Mouse (Mus musculus): ENCODE measurements at regions not wholly inside any gene's neighbourhood (a gene's known extent, or its start where the extent isn't known, plus 50 kb on each side); places are given as distances from the start of the nearest gene placed in this dataset.

- Histone ChIP-seq H3K27me3 (ENCODE audit: insufficient read depth, low read length) (no peaks in the 10 kb centered on the region), H3K9me3 (ENCODE audit: low read length) (no peaks in the 10 kb centered on the region), H3K36me3 (replicated peaks; ENCODE audit: insufficient read depth, low read length) (no peaks in the 10 kb centered on the region), H3K4me2 (ENCODE audit: low read depth, low read length) (no peak overlapping the region), H3K27ac (ENCODE audit: low read depth) (no peak overlapping the region), H3K9ac (replicated peaks) (no peak overlapping the region), H3K4me1 (ENCODE audit: insufficient read depth) (no peaks in the 10 kb centered on the region), H3K4me3 (ENCODE audit: low read depth, low read length) (no peak overlapping the region)
- WGBS (ENCODE audit: insufficient replicate concordance), result 78% methylated on average over 10 of the region's 10 CpGs
- no peak for TF ChIP-seq EP300 (IDR thresholded peaks at IDR 0.05; ENCODE audit: low read depth)
- TF ChIP-seq CTCF (IDR thresholded peaks at IDR 0.05; ENCODE audit: low read depth), result no peak
- ATAC-seq (no peak), DNase-seq (no peak)
Measured at GRCm38 (mm10) chr7:124681212-124681611, 698.5 kb downstream of the Hs3st4 start.

GRCm38 (mm10) chr7:124681820-124682219 is 699.2 kb downstream of the Hs3st4 start:
- no peak overlapping the region for H3K4me3 ChIP-seq (ENCODE audit: low read depth, low read length)
- 85% methylated on average over 2 of the region's 2 CpGs for WGBS (ENCODE audit: insufficient replicate concordance)
- no peaks in the 10 kb centered on the region for H3K9me3 ChIP-seq (ENCODE audit: low read length)
- ATAC-seq (no peak), DNase-seq (no peak)
- H3K4me1 ChIP-seq (ENCODE audit: insufficient read depth), result no peaks in the 10 kb centered on the region
- H3K9ac ChIP-seq (replicated peaks), result no peak overlapping the region
- TF ChIP-seq CTCF (IDR thresholded peaks at IDR 0.05; ENCODE audit: low read depth), result no peak
- no peak for TF ChIP-seq EP300 (IDR thresholded peaks at IDR 0.05; ENCODE audit: low read depth)
- H3K27me3 ChIP-seq (ENCODE audit: insufficient read depth, low read length), result no peaks in the 10 kb centered on the region
- H3K27ac ChIP-seq (ENCODE audit: low read depth), result no peak overlapping the region
- no peaks in the 10 kb centered on the region for H3K36me3 ChIP-seq (replicated peaks; ENCODE audit: insufficient read depth, low read length)
- H3K4me2 ChIP-seq (ENCODE audit: low read depth, low read length), result no peak overlapping the region

GRCm38 (mm10) chr7:124685424-124685823 is 702.8 kb downstream of the Hs3st4 start:
- no peak overlapping the region for H3K9ac ChIP-seq (replicated peaks)
- DNase-seq (no peak), ATAC-seq (no peak)
- no peak overlapping the region for H3K4me3 ChIP-seq (ENCODE audit: low read depth, low read length)
- no peak overlapping the region for H3K4me2 ChIP-seq (ENCODE audit: low read depth, low read length)
- H3K4me1 ChIP-seq (ENCODE audit: insufficient read depth), result no peaks in the 10 kb centered on the region
- no peaks in the 10 kb centered on the region for H3K9me3 ChIP-seq (ENCODE audit: low read length)
- WGBS (ENCODE audit: insufficient replicate concordance), result 48% methylated on average over 2 of the region's 2 CpGs
- no peaks in the 10 kb centered on the region for H3K36me3 ChIP-seq (replicated peaks; ENCODE audit: insufficient read depth, low read length)
- no peaks in the 10 kb centered on the region for H3K27me3 ChIP-seq (ENCODE audit: insufficient read depth, low read length)
- H3K27ac ChIP-seq (ENCODE audit: low read depth), result no peak overlapping the region
- TF ChIP-seq CTCF (IDR thresholded peaks at IDR 0.05; ENCODE audit: low read depth) (no peak), EP300 (IDR thresholded peaks at IDR 0.05; ENCODE audit: low read depth) (no peak)

GRCm38 (mm10) chr7:124704163-124704824 is 721.6 kb downstream of the Hs3st4 start:
- 30% methylated on average over 6 of the region's 6 CpGs for WGBS (ENCODE audit: insufficient replicate concordance)
- H3K4me3 ChIP-seq (ENCODE audit: low read depth, low read length), result no peak overlapping the region
- no peak for ATAC-seq
- no peak overlapping the region for H3K9ac ChIP-seq (replicated peaks)
- TF ChIP-seq EP300 (IDR thresholded peaks at IDR 0.05; ENCODE audit: low read depth), result no peak
- TF ChIP-seq CTCF (IDR thresholded peaks at IDR 0.05; ENCODE audit: low read depth), result no peak
- H3K9me3 ChIP-seq (ENCODE audit: low read length), result no peaks in the 10 kb centered on the region
- H3K4me1 ChIP-seq (ENCODE audit: insufficient read depth), result no peaks in the 10 kb centered on the region
- H3K27ac ChIP-seq (ENCODE audit: low read depth), result no peak overlapping the region
- H3K36me3 ChIP-seq (replicated peaks; ENCODE audit: insufficient read depth, low read length), result no peaks in the 10 kb centered on the region
- DNase-seq, result no peak
- no peaks in the 10 kb centered on the region for H3K27me3 ChIP-seq (ENCODE audit: insufficient read depth, low read length)
- no peak overlapping the region for H3K4me2 ChIP-seq (ENCODE audit: low read depth, low read length)

- WGBS (ENCODE audit: insufficient replicate concordance), result 34% methylated on average over 3 of the region's 3 CpGs
- Histone ChIP-seq H3K27ac (ENCODE audit: low read depth) (no peak overlapping the region), H3K4me3 (ENCODE audit: low read depth, low read length) (no peak overlapping the region), H3K36me3 (replicated peaks; ENCODE audit: insufficient read depth, low read length) (no peaks in the 10 kb centered on the region), H3K9me3 (ENCODE audit: low read length) (no peaks in the 10 kb centered on the region), H3K27me3 (ENCODE audit: insufficient read depth, low read length) (no peaks in the 10 kb centered on the region), H3K9ac (replicated peaks) (no peak overlapping the region), H3K4me2 (ENCODE audit: low read depth, low read length) (no peak overlapping the region), H3K4me1 (ENCODE audit: insufficient read depth) (no peaks in the 10 kb centered on the region)
- DNase-seq (no peak), ATAC-seq (no peak)
- TF ChIP-seq EP300 (IDR thresholded peaks at IDR 0.05; ENCODE audit: low read depth), result no peak
Measured at GRCm38 (mm10) chr7:124707143-124707542, 724.5 kb downstream of the Hs3st4 start.

- no peak overlapping the region for H3K4me3 ChIP-seq (ENCODE audit: low read depth, low read length)
- no peak overlapping the region for H3K4me2 ChIP-seq (ENCODE audit: low read depth, low read length)
- TF ChIP-seq EP300 (IDR thresholded peaks at IDR 0.05; ENCODE audit: low read depth) (no peak), CTCF (IDR thresholded peaks at IDR 0.05; ENCODE audit: low read depth) (no peak)
- H3K9ac ChIP-seq (replicated peaks), result no peak overlapping the region
- H3K4me1 ChIP-seq (ENCODE audit: insufficient read depth), result no peaks in the 10 kb centered on the region
- WGBS (ENCODE audit: insufficient replicate concordance), result 65% methylated on average over 11 of the region's 11 CpGs
- ATAC-seq (no peak), DNase-seq (no peak)
- no peaks in the 10 kb centered on the region for H3K9me3 ChIP-seq (ENCODE audit: low read length)
- H3K27me3 ChIP-seq (ENCODE audit: insufficient read depth, low read length), result no peaks in the 10 kb centered on the region
- no peaks in the 10 kb centered on the region for H3K36me3 ChIP-seq (replicated peaks; ENCODE audit: insufficient read depth, low read length)
- H3K27ac ChIP-seq (ENCODE audit: low read depth), result no peak overlapping the region
Measured at GRCm38 (mm10) chr7:124708771-124709485, 726.3 kb downstream of the Hs3st4 start.

Measured in liver, postnatal 0 days (tissue).